Mouse (Mus musculus) lung, postnatal 0 days (tissue): ENCODE data around the gene Strada.

Source experiments
- CTCF ChIP-seq: IDR thresholded peaks from 2 replicates; pipeline ENCODE4 v1.5.1; 2016; ENCODE audit warnings: antibody characterized with exemption, mild to moderate bottlenecking
- EP300 ChIP-seq: IDR thresholded peaks from 2 replicates; pipeline ENCODE4 v1.6.1; 2016; ENCODE audit warnings: antibody characterized with exemption, mild to moderate bottlenecking, control low read depth

DNA sequence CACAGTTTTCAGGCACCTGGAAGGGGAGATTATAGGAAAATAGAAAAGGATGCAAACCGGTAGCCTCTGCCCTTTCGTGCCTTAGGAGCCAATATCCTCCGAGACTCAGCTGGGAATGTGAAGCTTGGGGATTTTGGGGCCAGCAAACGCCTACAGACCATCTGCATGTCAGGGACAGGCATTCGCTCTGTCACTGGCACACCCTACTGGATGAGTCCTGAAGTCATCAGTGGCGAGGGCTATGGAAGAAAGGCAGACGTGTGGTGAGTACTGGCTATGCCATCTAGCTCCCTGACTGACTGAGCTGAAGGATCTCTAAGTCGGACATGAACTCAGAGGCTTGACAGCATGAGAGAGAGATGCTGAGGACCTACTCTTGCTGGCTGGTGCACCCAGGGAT is 49.8 kb downstream of the Strada start:
- TF ChIP-seq CTCF (no peak), EP300 (no peak)
